Mouse (Mus musculus): ENCODE data around the gene 4930519P11Rik.

DNA sequence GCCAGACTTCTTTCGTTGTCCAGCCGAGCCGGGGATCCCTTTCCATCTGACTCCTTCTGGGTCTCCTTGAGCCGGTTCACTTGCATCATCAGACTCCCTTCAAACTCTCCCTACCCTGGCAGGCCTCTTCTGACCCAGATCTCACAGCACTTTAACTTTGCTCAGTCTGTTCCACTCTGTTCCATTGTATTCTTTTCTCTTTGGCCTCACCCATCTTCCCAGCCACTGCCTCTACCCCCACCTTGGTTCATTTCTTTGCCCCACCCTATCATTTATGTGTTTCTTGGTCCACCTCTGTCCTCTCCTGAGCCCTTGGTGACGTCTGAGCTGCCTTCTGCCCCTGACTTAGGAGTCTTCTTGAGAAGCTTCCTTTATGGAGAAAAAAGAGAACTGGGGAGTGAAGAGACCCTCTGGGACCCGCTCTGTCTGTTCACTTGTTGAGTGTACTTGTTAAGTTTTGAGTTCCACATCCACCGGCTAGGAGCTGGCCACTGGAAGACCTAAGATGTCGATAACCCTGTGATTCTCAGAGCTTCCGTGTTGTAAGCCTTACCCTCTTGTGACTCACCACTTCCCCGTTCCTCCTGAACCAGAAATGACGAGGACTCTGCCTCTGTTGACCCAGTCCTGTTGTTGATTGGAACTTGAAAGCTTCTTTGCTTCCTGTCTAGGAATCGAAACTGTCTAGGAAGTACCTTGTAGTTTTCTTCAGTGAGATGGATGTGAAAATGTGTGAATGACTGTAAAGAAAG lies 44.4 kb upstream of the 4930519P11Rik start:
- TF ChIP-seq CTCF (IDR thresholded peaks at IDR 0.05; ENCODE audit: control insufficient read depth, insufficient read depth, insufficient replicate concordance, low read depth, low read length) (no peak), POLR2A (IDR thresholded peaks at IDR 0.05; ENCODE audit: control insufficient read depth, low read depth, low read length) (no peak)
